ENCODE assay signal across 18 mouse cellular contexts in genomic region chr4:131778616-131779275, GRCm38 (mm10). TPM values are rescaled to one million over a fixed set of nuclear protein-coding genes. Genes with fewer than 3 reads are reported as not detected.
DNase-seq lines count a peak whose midpoint lies in the region; ATAC-seq lines count a peak whose summit lies in the region.
"Had no signal": no experiment of that assay in that cellular context is flagged by ENCODE, and none has a peak within 500 bp of the region (broad histone marks: within the 10 kb centered on the region; RNA-seq: fewer than 3 reads in every experiment).

No protein-coding gene starts in this region.

- intact Hi-C loops in left cerebral cortex, postnatal 10 days (cut with DNase I): no loop called here

- H3K4me2 ChIP-seq in kidney, embryonic 15.5 days: no peak overlapping the region
- H3K4me2 ChIP-seq: embryonic facial prominence, embryonic 12.5 days; heart, embryonic 12.5 days; hindbrain, embryonic 14.5 days; intestine, embryonic 15.5 days had no signal

- peaks cover 22% of the 10 kb centered on the region for H3K4me1 ChIP-seq in kidney, embryonic 15.5 days

- DNase-seq in cerebellum, adult 11 months: peak; percentile 55
- peak; percentile 71 to 78 for DNase-seq in cerebellum, adult 18-20 months
- DNase-seq in cerebellum, adult 9-11 months: peak; percentile 81
- DNase-seq in cerebellum, postnatal 36 days: peak; percentile 51 to 58
- no peak for DNase-seq in left cerebral cortex, postnatal 10 days (ENCODE audit: extremely low spot score in 1 of 2, low spot score in 2 of 2)
- DNase-seq in ovary, postnatal 10 days (ENCODE audit: low spot score): no peak
- DNase-seq: adrenal gland, adult 2 months; adrenal gland, postnatal 36 days; gastrocnemius, adult 2 months; gastrocnemius, postnatal 25 days; kidney, adult 18-20 months had no signal

- no peak for ATAC-seq in kidney, embryonic 15.5 days (replicated peaks; ENCODE audit: low FRiP score)
- ATAC-seq: forebrain, embryonic 16.5 days; intestine, embryonic 15.5 days had no signal

- no peak overlapping the region for H3K4me3 ChIP-seq in kidney, embryonic 15.5 days (replicated peaks)
- H3K4me3 ChIP-seq: embryonic facial prominence, embryonic 12.5 days; gastrocnemius, adult 2 months; heart, embryonic 12.5 days; hindbrain, embryonic 10.5 days; intestine, embryonic 15.5 days had no signal

- no peak overlapping the region for H3K27ac ChIP-seq in kidney, embryonic 15.5 days
- H3K27ac ChIP-seq: embryonic facial prominence, embryonic 12.5 days; gastrocnemius, adult 2 months; hindbrain, embryonic 14.5 days; intestine, embryonic 15.5 days had no signal

- H3K9ac ChIP-seq in kidney, embryonic 15.5 days: no peak overlapping the region
- H3K9ac ChIP-seq: embryonic facial prominence, embryonic 12.5 days; heart, embryonic 12.5 days; hindbrain, embryonic 14.5 days; intestine, embryonic 15.5 days had no signal

- H3K36me3 ChIP-seq in kidney, embryonic 15.5 days: no peaks in the 10 kb centered on the region
- H3K36me3 ChIP-seq: heart, embryonic 12.5 days; intestine, embryonic 15.5 days had no signal

- WGBS in kidney, embryonic 15.5 days: 88% methylated on average over 14 of the region's 14 CpGs

- H3K27me3 ChIP-seq in kidney, embryonic 15.5 days: no peaks in the 10 kb centered on the region
- H3K27me3 ChIP-seq: embryonic facial prominence, embryonic 12.5 days; heart, embryonic 12.5 days; intestine, embryonic 15.5 days had no signal

- no peaks in the 10 kb centered on the region for H3K9me3 ChIP-seq in kidney, embryonic 15.5 days (replicated peaks)
- H3K9me3 ChIP-seq: embryonic facial prominence, embryonic 12.5 days; heart, embryonic 12.5 days; hindbrain, embryonic 10.5 days; intestine, embryonic 15.5 days had no signal

RNA-seq across cellular contexts. Expression of gene Ptpru, which starts 59.3 kb away (rescaled TPM):
- 10 to 100 TPM; 81.6 to 89.3 TPM for total RNA-seq in left cerebral cortex, postnatal 10 days (2021)
- polyA plus RNA-seq in kidney, embryonic 15.5 days (2015; fragmentation: Nextera tagmentation; extraction: Ambion mirVana): 30.3 TPM in 2 replicates

Comparison
In these comparisons a context has a peak if more than half of its experiments do, and no peak if none do; other contexts are left out.
1. DNase-seq: peak in cerebellum, adult 11 months (single experiment), cerebellum, adult 18-20 months (2 of 2), cerebellum, adult 9-11 months (single experiment) and cerebellum, postnatal 36 days (2 of 2); none in left cerebral cortex, postnatal 10 days (0 of 2) and ovary, postnatal 10 days (single experiment).